ENCODE assay signal across 13 mouse cellular contexts in the genomic region with DNA sequence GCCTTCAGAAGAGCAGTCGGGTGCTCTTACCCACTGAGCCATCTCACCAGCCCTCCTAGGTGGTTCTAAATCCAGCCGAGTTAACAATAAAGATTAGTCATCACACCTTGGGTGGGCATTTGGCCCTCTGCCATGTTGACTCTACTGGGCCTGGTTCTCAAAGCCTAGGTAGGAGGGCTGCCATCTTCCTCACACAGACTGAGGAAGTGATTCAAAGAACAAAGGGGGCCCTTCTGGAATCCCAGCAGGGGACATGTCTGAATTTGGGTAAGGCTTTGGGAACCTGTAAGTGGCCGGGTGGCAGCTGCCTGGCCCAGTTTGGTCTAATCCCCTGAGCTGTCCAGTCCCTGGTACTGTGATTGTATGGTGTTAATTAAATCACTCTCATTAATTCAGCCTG. TPM values are rescaled to one million over a fixed set of nuclear protein-coding genes. Genes with fewer than 3 reads are reported as not detected.
DNase-seq lines count a peak whose midpoint lies in the region; ATAC-seq and TF ChIP-seq lines count a peak whose summit lies in the region.
"Had no signal": no experiment of that assay in that cellular context is flagged by ENCODE, and none has a peak within 500 bp of the region (broad histone marks: within the 10 kb centered on the region; RNA-seq: fewer than 3 reads in every experiment).

No protein-coding gene starts in this region.

- no peak for DNase-seq in heart, postnatal 10 days
- no peak for DNase-seq in midbrain, embryonic 11.5 days (ENCODE audit: low spot score, missing footprints)
- DNase-seq in forebrain, postnatal 0 days = peak; percentile 27
- peak; percentile 95 for DNase-seq in retina, postnatal 1 day
- DNase-seq in ovary, adult 18-20 months (ENCODE audit: low spot score) = no peak
- no peak for DNase-seq in spleen, postnatal 4 days (ENCODE audit: low spot score in 2 of 2)
- DNase-seq: cerebellum, adult 11 months; heart, adult 18-20 months; kidney, adult 8-10 months; lung, postnatal 4 days; thymus, postnatal 14 days had no signal

- ATAC-seq in heart, embryonic 15.5 days (replicated peaks; ENCODE audit: insufficient number of reproducible peaks, insufficient read depth, low FRiP score, low read depth) = no peak
- peak; percentile 18; the same call in 1 of the 2 replicates for ATAC-seq in midbrain, embryonic 13.5 days
- no peak for ATAC-seq in midbrain, embryonic 11.5 days (ENCODE audit: low FRiP score)
- ATAC-seq in forebrain, postnatal 0 days = no peak

- intact Hi-C loops in heart, postnatal 10 days (cut with DNase I) = loop anchor here (5.0 to 10.0 kb wide), 2 partner anchors 365 to 1007 kb away; no protein-coding TSS in a partner anchor

- 59% methylated on average over 3 of the region's 3 CpGs for WGBS in heart, embryonic 15.5 days
- 14% methylated on average over 3 of the region's 3 CpGs for WGBS in midbrain, embryonic 13.5 days
- WGBS in midbrain, embryonic 11.5 days = 21% methylated on average over 3 of the region's 3 CpGs
- 21% methylated on average over 3 of the region's 3 CpGs for WGBS in forebrain, postnatal 0 days

- no peaks in the 10 kb centered on the region for H3K27me3 ChIP-seq in heart, embryonic 15.5 days
- H3K27me3 ChIP-seq in midbrain, embryonic 13.5 days = no peaks in the 10 kb centered on the region
- peaks cover 5% of the 10 kb centered on the region; the same call in 1 of the 2 replicates for H3K27me3 ChIP-seq in midbrain, embryonic 11.5 days (ENCODE audit: control insufficient read depth, insufficient read depth, low read length)
- H3K27me3 ChIP-seq in forebrain, postnatal 0 days (ENCODE audit: insufficient read depth, low read length) = no peaks in the 10 kb centered on the region

- no peaks in the 10 kb centered on the region for H3K36me3 ChIP-seq in heart, embryonic 15.5 days
- no peaks in the 10 kb centered on the region for H3K36me3 ChIP-seq in midbrain, embryonic 13.5 days
- no peaks in the 10 kb centered on the region for H3K36me3 ChIP-seq in midbrain, embryonic 11.5 days (ENCODE audit: control insufficient read depth, insufficient read depth, low read length)
- H3K36me3 ChIP-seq in forebrain, postnatal 0 days (ENCODE audit: insufficient read depth) = no peaks in the 10 kb centered on the region

- H3K27ac ChIP-seq in heart, embryonic 15.5 days = peak overlapping the region; percentile 94; the same call in 1 of the 2 replicates
- H3K27ac ChIP-seq in midbrain, embryonic 13.5 days = peak overlapping the region; percentile 97
- no peak overlapping the region; the same call in 1 of the 2 replicates for H3K27ac ChIP-seq in midbrain, embryonic 11.5 days (ENCODE audit: low read depth, low read length)
- no peak overlapping the region; the same call in 1 of the 2 replicates for H3K27ac ChIP-seq in forebrain, postnatal 0 days (ENCODE audit: low read depth, low read length)

- no peak overlapping the region for H3K9ac ChIP-seq in heart, embryonic 15.5 days
- H3K9ac ChIP-seq in midbrain, embryonic 13.5 days (replicated peaks) = no peak overlapping the region
- H3K9ac ChIP-seq in midbrain, embryonic 11.5 days (ENCODE audit: low read length) = no peak overlapping the region
- H3K9ac ChIP-seq in forebrain, postnatal 0 days = no peak overlapping the region

- H3K9me3 ChIP-seq in heart, embryonic 15.5 days (replicated peaks) = no peaks in the 10 kb centered on the region
- H3K9me3 ChIP-seq in midbrain, embryonic 13.5 days = no peaks in the 10 kb centered on the region; the same call in 1 of the 2 replicates
- no peaks in the 10 kb centered on the region for H3K9me3 ChIP-seq in midbrain, embryonic 11.5 days (ENCODE audit: control insufficient read depth, low read length)
- no peaks in the 10 kb centered on the region for H3K9me3 ChIP-seq in forebrain, postnatal 0 days (ENCODE audit: low read length)

- peaks cover 24% of the 10 kb centered on the region for H3K4me1 ChIP-seq in heart, embryonic 15.5 days (replicated peaks)
- H3K4me1 ChIP-seq in midbrain, embryonic 13.5 days (replicated peaks) = peaks cover 53% of the 10 kb centered on the region
- H3K4me1 ChIP-seq in midbrain, embryonic 11.5 days (ENCODE audit: control insufficient read depth, insufficient read depth, low read length) = peaks cover 18% of the 10 kb centered on the region
- H3K4me1 ChIP-seq in forebrain, postnatal 0 days (ENCODE audit: insufficient read depth) = peaks cover 4% of the 10 kb centered on the region; the same call in 1 of the 2 replicates

- TF ChIP-seq CTCF in forebrain, postnatal 0 days (IDR thresholded peaks at IDR 0.05; ENCODE audit: low read depth) = no peak

- H3K4me2 ChIP-seq in heart, embryonic 15.5 days = no peak overlapping the region
- H3K4me2 ChIP-seq in midbrain, embryonic 13.5 days (replicated peaks) = no peak overlapping the region
- no peak overlapping the region for H3K4me2 ChIP-seq in midbrain, embryonic 11.5 days
- H3K4me2 ChIP-seq in forebrain, postnatal 0 days (ENCODE audit: low read depth) = no peak overlapping the region

- H3K4me3 ChIP-seq in heart, embryonic 15.5 days = no peak overlapping the region
- no peak overlapping the region for H3K4me3 ChIP-seq in midbrain, embryonic 13.5 days (replicated peaks)
- H3K4me3 ChIP-seq in midbrain, embryonic 11.5 days (ENCODE audit: low read depth, low read length) = no peak overlapping the region
- H3K4me3 ChIP-seq in forebrain, postnatal 0 days (ENCODE audit: low read depth, low read length) = no peak overlapping the region

RNA-seq across cellular contexts. Expression of a gene that starts 3.2 kb away (rescaled TPM):
- 3.8 and 4.0 TPM in 2 replicates for polyA plus RNA-seq in heart, embryonic 15.5 days (2015; fragmentation: Nextera tagmentation; extraction: Ambion mirVana)
- 10 to 100 TPM; 11.8 to 16.2 TPM for total RNA-seq in heart, postnatal 10 days (2021)
- polyA plus RNA-seq in midbrain, embryonic 13.5 days (2015; fragmentation: Nextera tagmentation; extraction: Ambion mirVana) = 50.2 and 52.1 TPM in 2 replicates
- polyA plus RNA-seq in midbrain, embryonic 11.5 days (2014; fragmentation: Nextera tagmentation; extraction: Ambion mirVana) = 18.4 and 19.8 TPM in 2 replicates
- 423 and 513 TPM in 2 replicates for total RNA-seq in forebrain, postnatal 0 days (2014; rRNA removed)
- polyA plus RNA-seq in forebrain, postnatal 0 days (2015; fragmentation: Nextera tagmentation; extraction: Ambion mirVana) = 76.8 and 80.3 TPM in 2 replicates

RNA-seq across cellular contexts. Expression of a gene that starts 39.5 kb away (rescaled TPM):
- 35.1 and 46.6 TPM in 2 replicates for polyA plus RNA-seq in heart, embryonic 15.5 days (2015; fragmentation: Nextera tagmentation; extraction: Ambion mirVana)
- total RNA-seq in heart, postnatal 10 days (2021) = 10 to 100 TPM; 24.3 to 29.8 TPM
- polyA plus RNA-seq in midbrain, embryonic 13.5 days (2015; fragmentation: Nextera tagmentation; extraction: Ambion mirVana) = 26.1 and 26.4 TPM in 2 replicates
- polyA plus RNA-seq in midbrain, embryonic 11.5 days (2014; fragmentation: Nextera tagmentation; extraction: Ambion mirVana) = 25.8 and 26.1 TPM in 2 replicates
- total RNA-seq in forebrain, postnatal 0 days (2014; rRNA removed) = 49.2 and 54.3 TPM in 2 replicates
- 49.2 and 50.6 TPM in 2 replicates for polyA plus RNA-seq in forebrain, postnatal 0 days (2015; fragmentation: Nextera tagmentation; extraction: Ambion mirVana)

Comparison
In these comparisons a context has a peak if more than half of its experiments do, and no peak if none do; other contexts are left out.
1. H3K27ac ChIP-seq: peak in heart, embryonic 15.5 days (single experiment) and midbrain, embryonic 13.5 days (single experiment); none in midbrain, embryonic 11.5 days (single experiment) and forebrain, postnatal 0 days (single experiment).
2. DNase-seq: peak in forebrain, postnatal 0 days (single experiment) and retina, postnatal 1 day (single experiment); none in heart, postnatal 10 days (0 of 2), midbrain, embryonic 11.5 days (single experiment), ovary, adult 18-20 months (single experiment) and spleen, postnatal 4 days (0 of 2).